Mouse (Mus musculus): ENCODE measurements around the gene Lce1d.

- TF ChIP-seq EP300 (IDR thresholded peaks at IDR 0.05; ENCODE audit: low read depth) (no peak), CTCF (IDR thresholded peaks at IDR 0.05; ENCODE audit: low read depth) (no peak)
Measured at GRCm38 (mm10) chr3:92656826-92657225, 30.2 kb downstream of the Lce1d start, which contains the start of gene Lce1b.
